Comparison of ENCODE assay signal across 9 mouse cellular contexts in genomic region chr4:135545080-135545511, GRCm38 (mm10). TPM values are rescaled to one million over a fixed set of nuclear protein-coding genes. Genes with fewer than 3 reads are reported as not detected.
DNase-seq lines count a peak whose midpoint lies in the region; ATAC-seq and TF ChIP-seq lines count a peak whose summit lies in the region.
"Had no signal": no experiment of that assay in that cellular context is flagged by ENCODE, and none has a peak within 500 bp of the region (broad histone marks: within the 10 kb centered on the region; RNA-seq: fewer than 3 reads in every experiment).

No protein-coding gene starts in this region.

- no peak overlapping the region for H3K9ac ChIP-seq in forebrain, embryonic 15.5 days (replicated peaks)
- H3K9ac ChIP-seq in heart, embryonic 15.5 days, result 0 out of 2 replicates have a peak overlapping the region, but pooled peaks have one; percentile 3
- H3K9ac ChIP-seq in limb, embryonic 12.5 days (replicated peaks), result no peak overlapping the region; the same call in 1 of the 2 replicates
- H3K9ac ChIP-seq in midbrain, postnatal 0 days (replicated peaks; ENCODE audit: low read length, poor library complexity, severe bottlenecking), result no peak overlapping the region

- no peak overlapping the region for H3K4me2 ChIP-seq in forebrain, embryonic 15.5 days (replicated peaks)
- H3K4me2 ChIP-seq in heart, embryonic 15.5 days, result peak overlapping the region; percentile 54
- peak overlapping the region; percentile 54 for H3K4me2 ChIP-seq in limb, embryonic 12.5 days
- H3K4me2 ChIP-seq in midbrain, postnatal 0 days (ENCODE audit: low read depth, low read length, poor library complexity, severe bottlenecking), result peak overlapping the region; percentile 0; the same call in 1 of the 2 replicates

- no peak for ATAC-seq in forebrain, embryonic 15.5 days (replicated peaks)
- no peak for ATAC-seq in heart, embryonic 15.5 days (replicated peaks; ENCODE audit: insufficient number of reproducible peaks, insufficient read depth, low FRiP score, low read depth)
- ATAC-seq in limb, embryonic 12.5 days (ENCODE audit: insufficient number of reproducible peaks, insufficient read depth, low FRiP score, low TSS enrichment, low read depth), result no peak
- no peak for ATAC-seq in midbrain, postnatal 0 days (ENCODE audit: low FRiP score)
- ATAC-seq in inflammation-experienced regulatory T-cells, adult 6 months, result no peak
- ATAC-seq: Patski had no signal

- WGBS in forebrain, embryonic 10.5 days, result 29% methylated on average over 8 of the region's 8 CpGs
- WGBS in forebrain, embryonic 15.5 days, result 31% methylated on average over 8 of the region's 8 CpGs
- WGBS in heart, embryonic 15.5 days, result 13% methylated on average over 8 of the region's 8 CpGs
- 6% methylated on average over 8 of the region's 8 CpGs for whole genome bisulfite sequencing in limb, embryonic 12.5 days
- 30% methylated on average over 8 of the region's 8 CpGs for WGBS in midbrain, postnatal 0 days

- H3K27ac ChIP-seq in forebrain, embryonic 10.5 days, result 0 out of 2 replicates have a peak overlapping the region, but pooled peaks have one; percentile 22
- H3K27ac ChIP-seq in forebrain, embryonic 15.5 days (replicated peaks), result no peak overlapping the region
- peak overlapping the region; percentile 58 for H3K27ac ChIP-seq in heart, embryonic 15.5 days
- H3K27ac ChIP-seq in limb, embryonic 12.5 days, result no peak overlapping the region
- no peak overlapping the region for H3K27ac ChIP-seq in midbrain, postnatal 0 days (ENCODE audit: low read depth, low read length)

- H3K4me1 ChIP-seq in forebrain, embryonic 10.5 days, result peaks cover 56% of the 10 kb centered on the region
- peaks cover 13% of the 10 kb centered on the region for H3K4me1 ChIP-seq in forebrain, embryonic 15.5 days
- H3K4me1 ChIP-seq in heart, embryonic 15.5 days (replicated peaks), result peaks cover 60% of the 10 kb centered on the region
- H3K4me1 ChIP-seq in limb, embryonic 12.5 days (replicated peaks), result peaks cover 63% of the 10 kb centered on the region
- no peaks in the 10 kb centered on the region for H3K4me1 ChIP-seq in midbrain, postnatal 0 days (ENCODE audit: insufficient read depth, low read length)

- no peaks in the 10 kb centered on the region for H3K36me3 ChIP-seq in forebrain, embryonic 10.5 days (replicated peaks)
- no peaks in the 10 kb centered on the region for H3K36me3 ChIP-seq in forebrain, embryonic 15.5 days
- no peaks in the 10 kb centered on the region for H3K36me3 ChIP-seq in heart, embryonic 15.5 days
- H3K36me3 ChIP-seq in limb, embryonic 12.5 days, result no peaks in the 10 kb centered on the region
- H3K36me3 ChIP-seq in midbrain, postnatal 0 days (ENCODE audit: insufficient read depth, low read length), result no peaks in the 10 kb centered on the region

- DNase-seq in forebrain, embryonic 10.5 days (ENCODE audit: extremely low spot score, low spot score), result no peak
- DNase-seq in MEL-GATA-1-ER (ENCODE audit: extremely low read depth, low read depth), result peak; percentile 40
- DNase-seq in midbrain, postnatal 0 days (ENCODE audit: low spot score), result no peak
- no peak for DNase-seq in cerebellum, adult 9-10 months

- peaks cover 81% of the 10 kb centered on the region for H3K27me3 ChIP-seq in forebrain, embryonic 10.5 days (ENCODE audit: poor library complexity, severe bottlenecking)
- no peaks in the 10 kb centered on the region for H3K27me3 ChIP-seq in forebrain, embryonic 15.5 days
- no peaks in the 10 kb centered on the region for H3K27me3 ChIP-seq in heart, embryonic 15.5 days
- H3K27me3 ChIP-seq in limb, embryonic 12.5 days, result peaks cover 20% of the 10 kb centered on the region; the same call in 1 of the 2 replicates
- no peaks in the 10 kb centered on the region for H3K27me3 ChIP-seq in midbrain, postnatal 0 days (ENCODE audit: insufficient read depth, low read length)
- H3K27me3 ChIP-seq: Patski had no signal

- H3K4me3 ChIP-seq in forebrain, embryonic 10.5 days, result peak overlapping the region; percentile 15; the same call in 1 of the 2 replicates
- no peak overlapping the region for H3K4me3 ChIP-seq in forebrain, embryonic 15.5 days
- peak overlapping the region; percentile 24 for H3K4me3 ChIP-seq in heart, embryonic 15.5 days
- H3K4me3 ChIP-seq in limb, embryonic 12.5 days (replicated peaks), result peak overlapping the region; percentile 24
- H3K4me3 ChIP-seq in midbrain, postnatal 0 days (ENCODE audit: low read depth, low read length), result no peak overlapping the region

- H3K9me3 ChIP-seq in forebrain, embryonic 10.5 days, result no peaks in the 10 kb centered on the region
- H3K9me3 ChIP-seq in forebrain, embryonic 15.5 days, result no peaks in the 10 kb centered on the region
- H3K9me3 ChIP-seq in heart, embryonic 15.5 days (replicated peaks), result no peaks in the 10 kb centered on the region
- no peaks in the 10 kb centered on the region for H3K9me3 ChIP-seq in limb, embryonic 12.5 days
- no peaks in the 10 kb centered on the region for H3K9me3 ChIP-seq in midbrain, postnatal 0 days (ENCODE audit: low read length)

- TF ChIP-seq CTCF in midbrain, postnatal 0 days (IDR thresholded peaks at IDR 0.05), result no peak

RNA-seq across cellular contexts. Expression of gene Grhl3, which starts 28.3 kb away (rescaled TPM):
- polyA plus RNA-seq in forebrain, embryonic 10.5 days (2016; fragmentation: Nextera tagmentation; extraction: Ambion mirVana), result 3.4 and 3.9 TPM in 2 replicates
- polyA plus RNA-seq in forebrain, embryonic 15.5 days (2015; fragmentation: Nextera tagmentation; extraction: Ambion mirVana), result 0.53 and 0.69 TPM in 2 replicates
- polyA plus RNA-seq in heart, embryonic 15.5 days (2015; fragmentation: Nextera tagmentation; extraction: Ambion mirVana), result 5.4 and 5.9 TPM in 2 replicates
- 11.1 and 11.7 TPM in 2 replicates for polyA plus RNA-seq in limb, embryonic 12.5 days (2016; fragmentation: Nextera tagmentation; extraction: Ambion mirVana)
- total RNA-seq in midbrain, postnatal 0 days (2014; rRNA removed), result 1.6 and 2.7 TPM in 2 replicates
- 1.5 and 1.7 TPM in 2 replicates for polyA plus RNA-seq in midbrain, postnatal 0 days (2015; fragmentation: Nextera tagmentation; extraction: Ambion mirVana)
- polyA plus RNA-seq in inflammation-experienced regulatory T-cells, adult 6 months (2017; shearing (Covaris generic)), result not detected
- polyA plus RNA-seq: Patski had no signal

RNA-seq across cellular contexts. Expression of gene Nipal3, which starts 50.3 kb away (rescaled TPM):
- 0.95 and 2.9 TPM in 2 replicates for polyA plus RNA-seq in forebrain, embryonic 10.5 days (2016; fragmentation: Nextera tagmentation; extraction: Ambion mirVana)
- 4.3 and 6.6 TPM in 2 replicates for polyA plus RNA-seq in forebrain, embryonic 15.5 days (2015; fragmentation: Nextera tagmentation; extraction: Ambion mirVana)
- polyA plus RNA-seq in heart, embryonic 15.5 days (2015; fragmentation: Nextera tagmentation; extraction: Ambion mirVana), result 4.1 and 5.2 TPM in 2 replicates
- polyA plus RNA-seq in limb, embryonic 12.5 days (2016; fragmentation: Nextera tagmentation; extraction: Ambion mirVana), result 3.1 and 3.5 TPM in 2 replicates
- 89.3 and 132 TPM in 2 replicates for total RNA-seq in midbrain, postnatal 0 days (2014; rRNA removed)
- 6.5 and 10.9 TPM in 2 replicates for polyA plus RNA-seq in midbrain, postnatal 0 days (2015; fragmentation: Nextera tagmentation; extraction: Ambion mirVana)
- 10 to 100 TPM in 2 of 3 experiments, 1 to 10 TPM in 1; 10.0 to 18.2 (median 13.6) TPM for polyA plus RNA-seq in inflammation-experienced regulatory T-cells, adult 6 months (2017; shearing (Covaris generic))

RNA-seq across cellular contexts. Expression of gene Stpg1, which starts 50.5 kb away (rescaled TPM):
- 0.16 and 0.32 TPM in 2 replicates for polyA plus RNA-seq in forebrain, embryonic 10.5 days (2016; fragmentation: Nextera tagmentation; extraction: Ambion mirVana)
- polyA plus RNA-seq in forebrain, embryonic 15.5 days (2015; fragmentation: Nextera tagmentation; extraction: Ambion mirVana), result 0.18 TPM in 1 of 2 replicates, not detected in the other
- polyA plus RNA-seq in heart, embryonic 15.5 days (2015; fragmentation: Nextera tagmentation; extraction: Ambion mirVana), result 0.34 and 0.43 TPM in 2 replicates
- 0.09 and 0.21 TPM in 2 replicates for polyA plus RNA-seq in limb, embryonic 12.5 days (2016; fragmentation: Nextera tagmentation; extraction: Ambion mirVana)
- total RNA-seq in midbrain, postnatal 0 days (2014; rRNA removed), result 0.55 TPM in 1 of 2 replicates, not detected in the other
- polyA plus RNA-seq in midbrain, postnatal 0 days (2015; fragmentation: Nextera tagmentation; extraction: Ambion mirVana), result 0.28 and 0.40 TPM in 2 replicates
- polyA plus RNA-seq in inflammation-experienced regulatory T-cells, adult 6 months (2017; shearing (Covaris generic)), result under 1 TPM in 1 of 3 experiments, not detected in 2; 0.19 TPM
- polyA plus RNA-seq: Patski had no signal

Comparison
In these comparisons a context has a peak if more than half of its experiments do, and no peak if none do; other contexts are left out.
1. H3K27ac ChIP-seq: peak in forebrain, embryonic 10.5 days (single experiment) and heart, embryonic 15.5 days (single experiment); none in forebrain, embryonic 15.5 days (single experiment), limb, embryonic 12.5 days (single experiment) and midbrain, postnatal 0 days (single experiment).
2. H3K4me3 ChIP-seq: peak in forebrain, embryonic 10.5 days (single experiment), heart, embryonic 15.5 days (single experiment) and limb, embryonic 12.5 days (single experiment); none in forebrain, embryonic 15.5 days (single experiment) and midbrain, postnatal 0 days (single experiment).